Mouse (Mus musculus): ENCODE results near the gene Dcaf15. TPM values are rescaled to one million over a fixed set of nuclear protein-coding genes. Genes with fewer than 3 reads are reported as not detected.

Dcaf15 gene
- polyA plus RNA-seq, 1 experiment = 23.7 TPM

GRCm38 (mm10) chr8:84130806-84131205 lies 26.2 kb upstream of the Dcaf15 start:
- H3K4me3 ChIP-seq (ENCODE audit: insufficient read depth, low read length) = no peak overlapping the region
- H3K27ac ChIP-seq (ENCODE audit: insufficient read depth, low read depth, low read length) = no peak overlapping the region
- TF ChIP-seq POLR2A (IDR thresholded peaks at IDR 0.05; ENCODE audit: borderline replicate concordance, low read depth, low read length) (no peak), CTCF (IDR thresholded peaks at IDR 0.05; ENCODE audit: low read depth, low read length) (no peak)
- no peaks in the 10 kb centered on the region for H3K4me1 ChIP-seq (ENCODE audit: control insufficient read depth, insufficient read depth, low read length)

GRCm38 (mm10) chr8:84128277-84128676 lies 23.7 kb upstream of the Dcaf15 start:
- Histone ChIP-seq H3K27ac (ENCODE audit: insufficient read depth, low read depth, low read length) (no peak overlapping the region), H3K4me3 (ENCODE audit: insufficient read depth, low read length) (no peak overlapping the region), H3K4me1 (ENCODE audit: control insufficient read depth, insufficient read depth, low read length) (no peaks in the 10 kb centered on the region)
- TF ChIP-seq POLR2A (IDR thresholded peaks at IDR 0.05; ENCODE audit: borderline replicate concordance, low read depth, low read length) = no peak

GRCm38 (mm10) chr8:84127202-84127901 lies 22.8 kb upstream of the Dcaf15 start:
- no peak overlapping the region for H3K27ac ChIP-seq (ENCODE audit: insufficient read depth, low read depth, low read length)
- H3K4me3 ChIP-seq (ENCODE audit: insufficient read depth, low read length) = no peak overlapping the region
- TF ChIP-seq CTCF (IDR thresholded peaks at IDR 0.05; ENCODE audit: low read depth, low read length) (no peak), POLR2A (IDR thresholded peaks at IDR 0.05; ENCODE audit: borderline replicate concordance, low read depth, low read length) (no peak)
- no peaks in the 10 kb centered on the region for H3K4me1 ChIP-seq (ENCODE audit: control insufficient read depth, insufficient read depth, low read length)

GRCm38 (mm10) chr8:84126742-84127141 lies 22.2 kb upstream of the Dcaf15 start:
- H3K4me1 ChIP-seq (ENCODE audit: control insufficient read depth, insufficient read depth, low read length) = no peaks in the 10 kb centered on the region
- no peak overlapping the region for H3K4me3 ChIP-seq (ENCODE audit: insufficient read depth, low read length)
- no peak overlapping the region for H3K27ac ChIP-seq (ENCODE audit: insufficient read depth, low read depth, low read length)
- TF ChIP-seq CTCF (IDR thresholded peaks at IDR 0.05; ENCODE audit: low read depth, low read length) = no peak
- no peak for TF ChIP-seq POLR2A (IDR thresholded peaks at IDR 0.05; ENCODE audit: borderline replicate concordance, low read depth, low read length)

- no peak for TF ChIP-seq POLR2A (IDR thresholded peaks at IDR 0.05; ENCODE audit: borderline replicate concordance, low read depth, low read length)
- TF ChIP-seq CTCF (IDR thresholded peaks at IDR 0.05; ENCODE audit: low read depth, low read length) = no peak
- Histone ChIP-seq H3K4me3 (ENCODE audit: insufficient read depth, low read length) (no peak within 1 kb of the TSS), H3K27ac (ENCODE audit: insufficient read depth, low read depth, low read length) (no peak within 1 kb of the TSS), H3K4me1 (ENCODE audit: control insufficient read depth, insufficient read depth, low read length) (no peaks in the 10 kb centered on the region)
Measured at GRCm38 (mm10) chr8:84125656-84126055, 21.1 kb upstream of the Dcaf15 start, which contains the start of gene Podnl1. Gene Podnl1 (plus strand): TSS chr8:84125989.

GRCm38 (mm10) chr8:84122151-84122550 lies 17.6 kb upstream of the Dcaf15 start:
- H3K27ac ChIP-seq (ENCODE audit: insufficient read depth, low read depth, low read length) = no peak overlapping the region
- no peaks in the 10 kb centered on the region for H3K4me1 ChIP-seq (ENCODE audit: control insufficient read depth, insufficient read depth, low read length)
- no peak overlapping the region for H3K4me3 ChIP-seq (ENCODE audit: insufficient read depth, low read length)
- no peak for TF ChIP-seq POLR2A (IDR thresholded peaks at IDR 0.05; ENCODE audit: borderline replicate concordance, low read depth, low read length)
- TF ChIP-seq CTCF (IDR thresholded peaks at IDR 0.05; ENCODE audit: low read depth, low read length) = no peak

- H3K4me3 ChIP-seq (ENCODE audit: insufficient read depth, low read length) = no peak overlapping the region
- H3K4me1 ChIP-seq (ENCODE audit: control insufficient read depth, insufficient read depth, low read length) = no peaks in the 10 kb centered on the region
- no peak for TF ChIP-seq POLR2A (IDR thresholded peaks at IDR 0.05; ENCODE audit: borderline replicate concordance, low read depth, low read length)
- no peak for TF ChIP-seq CTCF (IDR thresholded peaks at IDR 0.05; ENCODE audit: low read depth, low read length)
- no peak overlapping the region for H3K27ac ChIP-seq (ENCODE audit: insufficient read depth, low read depth, low read length)
Measured at GRCm38 (mm10) chr8:84115646-84116045, 11.1 kb upstream of the Dcaf15 start.

GRCm38 (mm10) chr8:84106216-84107040 lies 1.9 kb upstream of the Dcaf15 start:
- TF ChIP-seq CTCF (IDR thresholded peaks at IDR 0.05; ENCODE audit: low read depth, low read length) (no peak), POLR2A (IDR thresholded peaks at IDR 0.05; ENCODE audit: borderline replicate concordance, low read depth, low read length) (no peak)
- no peak overlapping the region for H3K4me3 ChIP-seq (ENCODE audit: insufficient read depth, low read length)
- no peak overlapping the region for H3K27ac ChIP-seq (ENCODE audit: insufficient read depth, low read depth, low read length)

GRCm38 (mm10) chr8:84105676-84106075 lies 1.1 kb upstream of the Dcaf15 start:
- Histone ChIP-seq H3K4me3 (ENCODE audit: insufficient read depth, low read length) (no peak overlapping the region), H3K4me1 (ENCODE audit: control insufficient read depth, insufficient read depth, low read length) (peaks cover 17% of the 10 kb centered on the region), H3K27ac (ENCODE audit: insufficient read depth, low read depth, low read length) (no peak overlapping the region)
- TF ChIP-seq CTCF (IDR thresholded peaks at IDR 0.05; ENCODE audit: low read depth, low read length) (no peak), POLR2A (IDR thresholded peaks at IDR 0.05; ENCODE audit: borderline replicate concordance, low read depth, low read length) (no peak)

More at GRCm38 (mm10) chr8:84106216-84107040, 1.9 kb upstream of the Dcaf15 start:
- peaks cover 17% of the 10 kb centered on the region for H3K4me1 ChIP-seq (ENCODE audit: control insufficient read depth, insufficient read depth, low read length)

- peak overlapping the region; percentile 87 for H3K4me3 ChIP-seq (ENCODE audit: insufficient read depth, low read length)
- peaks cover 17% of the 10 kb centered on the region for H3K4me1 ChIP-seq (ENCODE audit: control insufficient read depth, insufficient read depth, low read length)
- H3K27ac ChIP-seq (ENCODE audit: insufficient read depth, low read depth, low read length) = no peak overlapping the region
- TF ChIP-seq CTCF (IDR thresholded peaks at IDR 0.05; ENCODE audit: low read depth, low read length) (no peak), POLR2A (IDR thresholded peaks at IDR 0.05; ENCODE audit: borderline replicate concordance, low read depth, low read length) (no peak)
Measured at GRCm38 (mm10) chr8:84104221-84104620, 347 bp downstream of the Dcaf15 start.

All from bone marrow macrophage, adult 2 months (primary cell).